Mouse (Mus musculus) lung, postnatal 0 days (tissue): ENCODE measurements around the gene Mybpc1.

ENCODE experiments used
- CTCF ChIP-seq: IDR thresholded peaks from 2 replicates; pipeline ENCODE4 v1.5.1; 2016; ENCODE audit warnings: antibody characterized with exemption, mild to moderate bottlenecking
- EP300 ChIP-seq: IDR thresholded peaks from 2 replicates; pipeline ENCODE4 v1.6.1; 2016; ENCODE audit warnings: antibody characterized with exemption, mild to moderate bottlenecking, control low read depth

- TF ChIP-seq EP300 (no peak), CTCF (no peak)
These were observed 116.3 kb downstream of the Mybpc1 start for GRCm38 (mm10) chr10:88488629-88489028.
